Mouse (Mus musculus): Measurements from ENCODE around the gene Dclk1.

The Dclk1 gene

GRCm38 (mm10) chr3:55260139-55260538 is 18.0 kb downstream of the Dclk1 start:
- DNase-seq (ENCODE audit: low spot score), result no peak

- no peak for DNase-seq (ENCODE audit: low spot score)
Measured at GRCm38 (mm10) chr3:55266091-55266490, 23.9 kb downstream of the Dclk1 start.

- no peak for DNase-seq (ENCODE audit: low spot score)
Measured at GRCm38 (mm10) chr3:55269802-55270201, 27.6 kb downstream of the Dclk1 start.

GRCm38 (mm10) chr3:55270345-55270744 is 28.2 kb downstream of the Dclk1 start:
- DNase-seq (ENCODE audit: low spot score), result no peak

- DNase-seq (ENCODE audit: low spot score), result no peak
Measured at GRCm38 (mm10) chr3:55270920-55271319, 28.8 kb downstream of the Dclk1 start.

GRCm38 (mm10) chr3:55272536-55272935 is 30.4 kb downstream of the Dclk1 start:
- no peak for DNase-seq (ENCODE audit: low spot score)

GRCm38 (mm10) chr3:55276446-55276845 is 34.3 kb downstream of the Dclk1 start:
- DNase-seq (ENCODE audit: low spot score), result no peak

- no peak for DNase-seq (ENCODE audit: low spot score)
Measured at GRCm38 (mm10) chr3:55276851-55277250, 34.7 kb downstream of the Dclk1 start.

- DNase-seq (ENCODE audit: low spot score), result no peak
Measured at GRCm38 (mm10) chr3:55277829-55278228, 35.7 kb downstream of the Dclk1 start.

- no peak for DNase-seq (ENCODE audit: low spot score)
Measured at GRCm38 (mm10) chr3:55279923-55280322, 37.8 kb downstream of the Dclk1 start.

GRCm38 (mm10) chr3:55280471-55280870 is 38.3 kb downstream of the Dclk1 start:
- no peak for DNase-seq (ENCODE audit: low spot score)

GRCm38 (mm10) chr3:55284215-55284614 is 42.1 kb downstream of the Dclk1 start:
- DNase-seq (ENCODE audit: low spot score), result peak; percentile 46

- DNase-seq (ENCODE audit: low spot score), result no peak
Measured at GRCm38 (mm10) chr3:55288726-55289125, 46.6 kb downstream of the Dclk1 start.

GRCm38 (mm10) chr3:55291964-55292363 is 49.8 kb downstream of the Dclk1 start:
- no peak for DNase-seq (ENCODE audit: low spot score)

- DNase-seq (ENCODE audit: low spot score), result no peak
Measured at GRCm38 (mm10) chr3:55292783-55293430, 50.7 kb downstream of the Dclk1 start.

GRCm38 (mm10) chr3:55305653-55306052 is 63.5 kb downstream of the Dclk1 start:
- DNase-seq (ENCODE audit: low spot score), result no peak

GRCm38 (mm10) chr3:55307553-55308177 is 65.5 kb downstream of the Dclk1 start:
- DNase-seq (ENCODE audit: low spot score), result peak; percentile 13

- DNase-seq (ENCODE audit: low spot score), result no peak
Measured at GRCm38 (mm10) chr3:55309961-55310360, 67.8 kb downstream of the Dclk1 start.

GRCm38 (mm10) chr3:55315827-55316226 is 73.7 kb downstream of the Dclk1 start:
- no peak for DNase-seq (ENCODE audit: low spot score)

GRCm38 (mm10) chr3:55318021-55318420 is 75.9 kb downstream of the Dclk1 start:
- DNase-seq (ENCODE audit: low spot score), result no peak

GRCm38 (mm10) chr3:55320572-55320971 is 78.4 kb downstream of the Dclk1 start:
- DNase-seq (ENCODE audit: low spot score), result no peak

GRCm38 (mm10) chr3:55324029-55324428 is 81.9 kb downstream of the Dclk1 start:
- DNase-seq (ENCODE audit: low spot score), result no peak

GRCm38 (mm10) chr3:55330496-55330895 is 88.3 kb downstream of the Dclk1 start:
- DNase-seq (ENCODE audit: low spot score), result no peak

- no peak for DNase-seq (ENCODE audit: low spot score)
Measured at GRCm38 (mm10) chr3:55331694-55332093, 89.5 kb downstream of the Dclk1 start.

All from embryo, embryonic 10 days (tissue).